Mouse (Mus musculus) gastrocnemius, postnatal 4 days (tissue): ENCODE measurements around the gene Lrrc15. TPM values are rescaled to one million over a fixed set of nuclear protein-coding genes. Genes with fewer than 3 reads are reported as not detected.

Source experiments
- DNase-seq, 2 experiments: peaks; one replicate each; pipeline ENCODE4 v3.0.0; 2021 to 2022; ENCODE audit warnings: low spot score in 2 of 2, mixed read lengths in 2 of 2
- long read RNA-seq, 2 experiments: library from polyadenylated mRNA; stranded (forward); transcript quantifications; one replicate each; pipeline ENCODE4 v2.0.0; 2021
- total RNA-seq, 2 experiments: library from RNA; stranded (reverse); gene quantifications; 2 replicates each; pipeline ENCODE4 v1.2.3; 2021

Gene Lrrc15
- total RNA-seq, result 1 to 10 TPM; 2.3 to 2.8 TPM
- long read RNA-seq, experiment 1, full-length matches to known transcripts, result 2 of 3 reads
- long read RNA-seq, experiment 1, partial matches to known transcripts, result 0 of 3 reads
- long read RNA-seq, experiment 1, other reads (novel, unspliced or antisense), result 1 of 3 reads
- long read RNA-seq, experiment 2, full-length matches to known transcripts, result 2 of 4 reads
- long read RNA-seq, experiment 2, partial matches to known transcripts, result 0 of 4 reads
- long read RNA-seq, experiment 2, other reads (novel, unspliced or antisense), result 2 of 4 reads

DNA sequence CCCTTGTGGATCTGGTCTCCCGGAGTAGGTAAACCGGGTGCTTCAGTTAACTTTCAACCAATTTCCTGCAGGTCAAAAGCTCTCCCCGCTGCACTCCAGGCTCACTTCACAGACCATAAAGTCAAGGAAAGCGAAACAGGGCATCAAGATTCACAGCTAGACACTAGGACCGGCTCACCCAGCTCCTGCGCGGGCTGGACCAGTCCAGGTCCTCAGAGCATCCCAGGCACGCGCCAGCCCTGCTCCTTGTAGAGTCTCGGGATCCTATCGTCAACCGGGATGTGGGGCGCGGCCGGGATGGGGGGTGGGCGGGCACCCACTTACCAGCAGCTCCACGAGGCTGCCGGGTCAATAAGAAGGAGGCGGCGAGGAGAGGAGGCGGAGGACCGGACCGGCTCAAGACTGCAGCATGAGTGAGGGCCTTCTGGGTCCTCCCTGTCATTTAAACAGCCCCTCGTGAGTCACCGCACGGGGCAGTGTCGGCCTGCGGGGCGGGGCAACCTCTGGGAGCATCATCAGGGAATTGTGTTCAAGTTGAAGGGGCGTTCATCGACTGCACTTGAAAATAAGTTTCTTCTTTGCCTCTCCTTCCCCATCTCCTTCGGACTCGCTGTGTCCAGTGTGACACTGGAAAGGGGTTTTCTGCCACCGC is at the start of gene Lrrc15:
TSS of gene Lrrc15 (minus strand) at position 413 of the 652 bp plus-strand sequence.
- no peak for DNase-seq

DNA sequence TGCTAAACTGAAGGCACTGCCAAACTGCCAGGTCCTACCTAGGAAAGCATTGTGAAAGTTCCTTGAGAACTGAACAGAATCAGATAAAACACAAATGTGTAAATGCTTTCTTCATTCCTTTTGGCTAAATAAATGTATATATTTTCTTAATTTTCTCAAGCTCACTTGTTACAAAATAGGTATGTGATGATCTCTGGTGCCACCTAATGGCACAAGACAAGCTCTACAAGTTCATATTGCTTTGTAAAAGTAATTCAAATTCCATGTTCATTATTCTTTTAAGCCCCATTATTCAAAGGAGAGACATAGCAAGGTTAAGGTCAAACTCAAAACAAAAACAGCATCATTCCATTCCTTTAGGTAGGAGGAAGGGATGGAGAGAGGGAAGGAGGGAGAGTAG is 31.2 kb upstream of the Lrrc15 start:
- no peak for DNase-seq

DNA sequence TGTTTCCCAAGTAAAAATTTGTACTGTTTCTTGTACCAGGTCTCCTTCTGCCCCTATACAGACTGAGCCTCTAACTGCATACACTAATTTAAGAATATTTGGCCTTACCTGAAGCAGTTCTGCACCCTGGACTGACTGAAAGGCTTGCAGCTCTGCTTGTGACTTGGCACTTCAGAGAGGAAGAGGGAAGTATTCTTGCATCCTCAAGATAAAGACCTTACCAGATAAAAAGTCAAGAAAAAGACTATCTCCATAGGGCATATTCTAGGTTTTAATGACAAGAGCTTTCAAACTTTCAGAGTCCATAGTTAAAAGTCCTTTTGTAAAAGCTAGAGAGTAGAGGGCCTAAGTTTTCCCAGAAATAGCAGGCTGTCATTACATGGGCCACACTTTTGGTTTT is 27.6 kb upstream of the Lrrc15 start, which contains the start of gene Gp5:
TSS of gene Gp5 (minus strand) at position 133 of the 400 bp plus-strand sequence.
- no peak for DNase-seq

DNA sequence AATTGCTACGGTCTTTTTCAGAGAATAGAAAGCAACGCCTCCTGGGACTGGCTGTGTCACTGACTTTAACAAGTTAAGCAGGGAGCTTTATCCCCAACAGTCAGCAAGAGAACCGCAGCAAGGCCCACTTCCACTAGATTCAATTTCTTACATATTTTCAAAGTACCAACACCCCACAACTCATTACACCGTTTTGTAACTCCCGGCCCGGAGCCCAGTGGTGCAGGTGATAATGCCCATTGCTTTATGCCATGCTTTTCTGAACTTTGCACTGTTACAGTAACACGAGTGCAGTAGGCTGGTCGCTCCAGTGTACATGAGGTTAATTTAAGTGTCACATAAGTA is 27.1 kb upstream of the Lrrc15 start:
- DNase-seq, result no peak

DNA sequence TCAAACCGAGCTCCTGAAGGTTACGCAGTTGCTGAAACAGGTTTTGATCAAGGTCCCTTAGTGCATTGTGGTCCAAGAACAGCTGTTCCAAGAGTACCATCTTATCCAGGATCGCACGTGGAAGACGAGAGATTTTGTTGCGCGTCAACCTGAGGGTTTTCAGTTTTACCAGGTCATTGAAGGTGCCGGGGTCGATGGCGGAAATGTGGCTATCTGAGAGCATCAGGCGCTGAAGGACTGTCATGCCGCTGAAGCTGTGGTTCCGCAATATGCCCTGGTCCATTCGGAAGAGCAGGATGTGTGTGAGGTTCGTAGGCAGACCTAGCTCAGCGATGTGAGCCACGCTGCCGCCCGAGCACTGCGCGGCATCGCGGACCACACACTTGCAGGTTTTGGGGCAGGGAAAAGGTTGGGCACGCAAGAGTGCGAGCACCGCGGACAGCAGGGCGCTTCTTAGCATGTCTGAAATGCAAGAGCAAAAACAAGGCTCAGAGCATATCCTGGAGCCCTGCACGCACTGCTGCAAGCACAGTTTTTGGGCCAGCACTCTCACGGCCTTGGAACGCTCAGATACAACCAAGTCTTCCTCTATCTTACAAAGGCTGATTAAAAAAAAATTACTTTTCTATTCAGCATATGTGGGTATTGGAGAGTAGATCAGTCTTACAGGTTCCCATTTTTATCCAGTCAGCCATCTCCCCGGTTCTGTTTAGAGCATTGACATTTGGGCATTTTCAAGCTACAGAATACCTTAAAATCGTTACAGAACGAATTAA is 26.5 kb upstream of the Lrrc15 start:
- no peak for DNase-seq

DNA sequence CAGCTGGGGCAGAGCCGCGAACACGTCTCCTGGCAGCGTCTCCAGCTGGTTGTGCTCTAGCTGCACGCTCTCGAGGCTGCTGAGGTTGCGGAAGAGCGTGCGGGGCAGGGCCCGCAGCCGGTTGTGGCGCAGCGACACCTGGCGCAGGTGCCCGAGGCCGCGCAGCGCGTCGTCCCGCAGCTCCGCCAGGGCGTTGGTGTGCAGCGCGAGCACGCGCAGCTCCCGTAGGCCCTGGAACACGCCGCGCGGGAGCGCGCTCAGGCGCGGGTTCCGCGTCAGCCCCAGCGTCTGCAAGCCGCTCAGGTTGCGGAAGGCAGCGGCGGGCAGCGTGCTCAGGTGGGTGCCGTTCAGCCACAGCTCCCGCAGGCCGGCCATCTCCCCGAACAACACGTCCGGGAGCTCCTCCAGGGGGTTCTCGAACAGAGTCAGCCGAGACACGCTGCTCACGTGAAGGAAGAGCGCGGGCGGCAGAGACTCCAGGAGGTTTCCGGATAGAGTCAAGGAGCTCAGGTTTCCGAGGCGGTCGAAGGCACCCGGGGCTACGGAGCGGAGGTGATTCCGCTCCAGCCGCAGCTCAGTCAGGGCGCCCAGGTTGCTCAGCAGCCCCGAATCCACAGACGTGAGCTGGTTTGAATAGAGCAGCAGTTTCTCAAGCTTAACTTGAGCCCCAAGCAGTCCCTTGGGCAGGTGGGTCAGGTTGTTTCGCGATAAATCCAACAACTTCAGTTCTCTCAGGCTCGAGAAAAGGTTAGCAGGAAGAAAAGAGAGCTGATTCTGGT is 25.7 kb upstream of the Lrrc15 start:
- DNase-seq, result peak in 1 of 2 experiments; percentile 29

DNA sequence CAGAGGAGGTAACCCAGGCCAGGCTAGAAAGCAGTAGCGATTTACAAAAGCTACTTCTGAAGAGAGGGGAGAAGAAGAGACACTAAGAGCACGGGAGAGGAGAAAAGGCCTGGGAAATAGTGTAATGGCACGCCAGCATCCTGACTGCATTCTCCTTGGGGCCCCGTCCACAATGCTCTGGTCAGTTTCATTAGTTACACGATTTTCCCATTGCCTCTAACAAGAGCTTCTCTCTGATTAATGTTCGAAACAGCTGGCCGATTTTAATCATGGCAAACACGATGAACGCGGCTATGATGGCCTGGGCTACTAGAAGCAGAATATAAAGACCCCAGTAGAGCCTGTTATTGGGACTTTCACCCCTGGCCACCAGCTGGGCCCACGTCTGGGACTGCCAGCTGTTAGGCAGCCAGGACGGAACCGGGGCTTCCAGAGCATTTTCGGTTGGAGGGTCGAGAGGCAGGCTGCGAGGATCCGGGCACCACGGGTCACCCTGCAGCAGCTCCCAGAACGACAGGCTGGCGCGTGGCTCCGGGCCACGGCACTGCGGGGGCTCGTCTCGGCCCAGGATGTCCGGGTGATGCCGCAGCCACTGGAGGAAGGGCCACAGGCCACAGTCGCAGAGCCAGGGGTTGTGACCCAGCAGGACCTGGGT is 25.0 kb upstream of the Lrrc15 start:
- no peak for DNase-seq

DNA sequence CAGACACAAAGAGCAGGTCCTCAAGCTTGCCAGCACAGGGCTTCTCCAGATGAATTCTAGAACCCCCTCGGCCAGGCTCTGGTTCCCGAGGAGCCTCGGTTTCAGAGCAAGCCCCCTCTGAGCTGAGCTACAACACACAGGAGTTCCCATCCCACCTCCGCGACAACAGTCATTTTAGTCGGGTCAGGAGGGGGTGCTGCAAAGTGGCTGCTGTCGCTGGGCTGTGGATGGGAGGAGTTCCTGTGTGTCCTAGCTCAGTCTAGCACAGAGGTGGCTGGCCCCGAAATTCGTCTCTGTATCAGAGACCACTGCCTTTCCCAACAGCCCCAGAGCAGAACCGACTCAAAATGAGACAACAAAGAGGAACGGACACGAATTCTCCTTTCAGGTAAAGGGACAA is 24.2 kb upstream of the Lrrc15 start:
- no peak for DNase-seq

DNA sequence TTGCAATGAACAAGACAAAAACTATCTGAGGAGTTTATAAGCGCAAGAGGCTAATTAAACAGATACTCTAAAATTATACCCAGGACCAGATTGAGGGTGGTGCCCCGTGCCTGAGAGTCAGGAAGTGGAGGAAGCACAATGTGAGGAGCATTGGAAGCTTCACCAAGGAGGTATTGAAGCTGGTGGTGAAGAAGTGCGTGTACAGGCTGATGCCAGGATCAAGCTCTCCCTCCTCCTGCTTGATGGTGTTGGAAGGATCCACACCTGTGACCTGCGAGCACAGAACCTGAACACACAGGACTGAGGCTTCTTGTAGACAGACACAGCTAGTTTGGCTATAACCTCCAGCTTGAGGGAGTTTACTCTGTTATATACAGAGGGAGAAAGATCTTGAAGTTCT is 23.0 kb upstream of the Lrrc15 start:
- no peak for DNase-seq

DNA sequence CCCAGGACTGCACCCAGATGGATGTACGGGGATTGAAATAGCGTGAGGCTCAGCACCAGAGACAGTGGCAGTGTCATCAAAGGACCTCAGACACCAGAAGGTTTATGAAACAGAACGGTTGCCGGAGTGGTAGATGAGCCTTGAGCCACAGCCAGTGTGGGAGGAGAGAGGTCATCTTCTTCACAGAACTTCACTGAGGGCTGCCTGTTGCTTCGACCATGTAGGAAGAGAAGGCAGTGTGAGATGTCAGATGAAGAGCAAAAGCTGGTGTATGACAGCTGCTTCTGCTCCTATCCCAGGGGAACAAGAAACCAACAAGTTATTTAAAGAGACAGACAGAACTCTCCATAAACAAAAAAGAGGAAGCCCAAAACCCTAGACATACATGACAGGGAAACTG is 21.2 kb upstream of the Lrrc15 start:
- no peak for DNase-seq

DNA sequence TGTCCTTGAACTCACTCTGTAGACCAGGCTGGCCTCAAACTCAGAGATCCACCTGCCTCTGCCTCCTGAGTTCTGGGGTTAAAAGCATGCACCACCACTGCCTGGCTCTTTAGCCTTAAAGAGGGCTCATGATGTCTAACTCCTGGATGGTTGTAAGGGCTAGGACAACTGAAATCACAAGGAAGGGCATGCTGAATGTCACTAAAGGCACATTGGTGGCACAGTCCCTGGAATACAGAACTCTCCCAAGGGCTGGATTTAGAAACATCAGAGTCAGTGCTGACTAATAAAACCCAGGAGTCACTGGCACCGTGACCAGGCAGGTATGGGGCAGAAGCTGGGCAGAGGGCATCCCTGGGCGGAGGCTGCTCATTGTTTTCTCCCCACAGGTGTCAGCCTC is 20.4 kb upstream of the Lrrc15 start:
- DNase-seq, result no peak

DNA sequence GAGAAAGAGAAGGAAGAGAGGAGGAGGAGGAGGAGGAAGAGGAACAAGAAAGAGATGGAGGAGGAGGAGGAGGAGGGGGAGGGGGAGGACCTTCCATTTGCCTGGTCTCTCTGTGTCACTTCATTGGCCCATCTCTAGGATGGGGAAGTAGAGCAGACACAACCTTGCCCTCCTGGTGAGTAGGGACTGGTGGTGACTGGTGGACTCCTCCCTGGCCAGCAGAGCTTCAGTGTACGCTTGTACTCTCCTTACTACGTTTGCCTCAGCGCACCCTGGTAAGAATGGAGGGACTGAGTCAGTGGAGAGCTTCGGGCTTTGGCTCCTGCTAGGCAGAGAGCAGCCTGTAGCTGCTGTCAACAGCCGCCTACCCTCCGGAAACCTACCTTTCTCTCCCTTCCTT is 19.6 kb upstream of the Lrrc15 start:
- no peak for DNase-seq

DNA sequence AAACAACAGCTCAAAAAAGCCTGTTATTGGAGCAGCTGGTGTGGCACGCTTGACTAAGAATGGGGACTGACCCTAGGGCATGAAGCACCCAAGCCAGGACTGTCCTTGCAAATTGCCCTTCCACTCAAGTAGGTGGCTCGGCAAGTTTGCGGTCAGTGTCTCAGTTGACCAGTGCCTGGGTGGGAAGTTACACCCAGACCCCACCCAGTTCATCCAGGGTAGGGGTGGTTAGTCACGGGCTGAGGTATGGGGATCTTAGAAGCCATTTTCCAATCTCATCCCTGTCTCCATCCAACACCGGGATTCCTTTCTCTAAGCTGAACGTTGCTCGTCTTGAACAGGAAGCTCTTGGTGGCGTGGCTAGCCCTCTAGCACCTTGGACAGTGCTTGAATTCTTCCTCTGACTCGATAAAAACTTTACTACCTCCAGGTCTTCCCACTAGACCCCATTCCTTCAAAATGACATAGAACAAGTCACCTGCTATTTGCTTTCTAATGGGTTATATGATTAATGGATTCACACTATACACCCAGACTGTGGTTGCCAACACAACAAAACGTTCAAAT is 16.7 kb upstream of the Lrrc15 start:
- no peak for DNase-seq

DNA sequence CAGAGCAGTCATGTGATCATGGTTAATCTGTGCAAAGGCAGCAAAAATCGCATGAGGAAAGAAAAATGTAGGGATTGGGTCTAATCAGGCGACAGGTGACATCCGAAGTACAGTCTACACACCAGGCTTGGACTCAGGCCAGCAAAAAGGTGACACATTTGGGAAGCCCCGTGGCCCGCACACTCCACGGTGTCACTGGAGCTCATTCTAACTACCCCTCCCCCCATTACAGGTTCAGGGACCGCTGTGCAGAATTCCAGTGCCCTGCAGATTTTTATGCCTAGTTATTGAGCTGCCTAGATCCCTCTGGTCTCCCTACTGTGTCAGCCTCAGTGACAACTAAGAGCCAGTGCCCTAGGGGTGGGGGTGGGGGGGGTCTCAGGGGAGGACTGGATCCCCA is 14.4 kb upstream of the Lrrc15 start:
- DNase-seq, result no peak

DNA sequence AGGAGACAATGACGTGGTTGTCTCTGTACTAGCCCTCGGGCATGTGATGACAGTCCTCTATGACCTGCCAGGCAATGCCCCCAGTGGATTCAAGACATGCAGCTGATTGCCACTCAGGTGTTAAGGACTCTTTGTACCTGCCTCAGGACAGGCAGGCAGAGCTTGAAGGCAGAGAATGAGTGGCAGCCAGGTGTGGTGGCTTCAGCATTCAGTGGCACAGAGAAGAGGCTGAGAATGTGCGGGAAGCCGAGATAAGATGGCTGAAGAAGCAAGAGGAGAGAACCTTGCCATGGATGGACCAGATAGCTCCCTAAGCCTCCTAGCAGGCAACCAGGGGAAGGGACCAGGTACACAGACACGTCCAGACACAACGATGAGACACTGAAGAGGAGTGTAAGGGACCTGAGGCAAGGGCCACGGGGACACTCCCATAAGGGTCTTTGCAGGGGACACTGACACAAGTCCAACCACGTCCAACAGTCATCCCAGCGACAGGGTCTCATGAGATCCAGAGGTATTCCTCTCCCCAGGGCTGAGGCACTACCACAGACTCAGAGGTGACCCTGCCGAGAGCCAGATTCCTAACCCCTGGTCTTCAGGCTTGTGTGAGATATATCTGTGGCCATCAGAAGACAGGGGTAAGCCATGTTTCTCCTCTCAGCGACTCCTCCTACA is 13.7 kb upstream of the Lrrc15 start:
- DNase-seq, result no peak

DNA sequence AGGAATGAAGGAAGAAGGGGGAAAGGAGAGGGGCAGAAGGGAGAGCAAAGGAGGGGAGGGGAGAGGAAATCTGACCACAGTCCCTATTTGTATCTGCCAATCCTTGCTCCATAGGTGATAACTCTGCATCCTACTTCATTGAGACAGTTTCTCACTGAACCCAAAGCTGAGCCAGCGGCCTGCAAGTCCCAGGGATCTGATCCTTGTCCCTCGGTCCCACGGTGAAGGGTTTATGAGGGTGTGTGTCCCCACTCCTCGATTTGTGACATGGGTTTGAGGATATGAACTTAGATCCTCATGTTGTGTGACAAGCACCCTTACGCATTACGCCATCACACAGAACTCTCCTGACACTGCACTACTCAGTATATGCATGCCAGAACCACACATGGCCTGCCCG is 12.1 kb upstream of the Lrrc15 start:
- no peak for DNase-seq

DNA sequence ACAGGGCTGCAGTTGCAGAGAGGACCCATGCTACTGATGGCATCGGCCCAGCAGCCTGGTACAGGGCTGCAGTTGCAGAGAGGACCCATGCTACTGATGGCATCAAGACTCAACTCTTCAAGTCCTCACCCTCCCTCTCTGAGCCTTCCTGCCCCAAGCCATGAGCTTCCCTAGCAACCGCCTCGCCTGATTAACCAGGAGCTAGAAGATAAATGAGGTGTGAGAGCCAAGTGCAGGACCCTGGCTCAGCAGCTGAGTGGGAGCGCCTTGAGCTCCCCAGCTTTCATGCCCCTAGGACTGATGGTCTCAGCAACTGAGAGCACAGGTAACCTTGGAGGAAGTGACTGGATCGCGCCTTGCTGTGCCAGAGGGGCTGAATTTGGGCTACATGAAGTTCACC is 7.4 kb upstream of the Lrrc15 start:
- no peak for DNase-seq

DNA sequence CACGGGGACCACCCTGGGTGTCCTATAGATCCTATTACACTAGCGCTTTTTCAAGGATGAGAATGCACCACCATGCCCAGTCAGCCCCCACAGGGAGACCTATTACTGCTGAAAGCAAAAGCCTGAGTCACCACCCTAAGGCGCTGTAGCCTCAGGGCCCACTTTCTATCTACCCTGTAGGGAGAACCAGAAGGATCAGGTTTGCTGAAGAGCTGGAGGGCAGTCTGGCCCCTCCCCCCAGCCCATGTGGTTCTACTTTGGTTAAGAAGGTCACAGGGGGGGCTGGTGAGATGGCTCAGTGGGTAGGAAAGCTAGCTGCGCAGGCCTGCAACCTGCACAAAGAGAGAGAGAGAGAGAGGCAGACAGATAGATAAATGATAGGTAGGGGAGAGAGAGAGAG is 2.6 kb upstream of the Lrrc15 start:
- DNase-seq, result no peak

DNA sequence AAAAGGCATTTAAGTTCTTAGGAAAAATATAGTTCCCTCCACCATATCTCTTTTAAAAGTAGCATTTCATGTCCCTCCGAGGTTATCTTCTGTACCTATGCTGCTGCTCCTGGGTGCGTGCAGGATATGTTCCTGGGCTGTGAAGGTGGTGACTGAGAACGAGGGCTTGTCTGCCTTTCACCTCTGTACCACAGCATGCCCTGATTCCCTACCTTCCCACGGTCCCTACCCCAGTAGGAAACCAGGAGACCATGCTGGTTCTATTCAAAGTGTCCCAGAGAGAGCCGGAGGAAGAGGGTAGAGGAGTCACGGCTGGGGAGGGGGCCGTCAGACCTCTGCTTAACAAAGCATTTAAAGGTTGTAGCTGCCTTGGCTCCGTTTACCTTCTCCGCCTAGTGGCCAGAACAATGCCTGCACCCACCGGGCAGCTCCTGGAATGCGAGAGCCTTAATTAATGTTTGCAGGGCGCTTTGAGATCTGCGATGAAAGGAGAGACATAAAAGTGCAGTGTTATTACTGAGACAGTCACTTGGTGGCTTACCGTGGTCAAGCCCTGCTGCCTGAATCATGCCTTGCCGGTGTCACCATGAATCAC is 784 bp upstream of the Lrrc15 start:
- DNase-seq, result no peak
